Mouse (Mus musculus): ENCODE results near the gene Tnnt1. TPM values are rescaled to one million over a fixed set of nuclear protein-coding genes. Genes with fewer than 3 reads are reported as not detected.
A peak's percentile ranks its signal among the peaks of the same experiment; 100 is the strongest.
"Not testable (repeated sequence)": the region's sequence is repeated elsewhere in the genome, so short reads cannot be mapped to it uniquely, and the experiment has no call there.

Tnnt1 gene
- polyA plus RNA-seq, 1 experiment = 1.7 TPM

- no peak overlapping the region for H3K27ac ChIP-seq (ENCODE audit: insufficient read depth, low read length)
- TF ChIP-seq CTCF (IDR thresholded peaks at IDR 0.05; ENCODE audit: borderline replicate concordance, insufficient read depth, low read length) = no peak
- TF ChIP-seq POLR2A (IDR thresholded peaks at IDR 0.05; ENCODE audit: low read depth, low read length) = no peak
Measured at GRCm38 (mm10) chr7:4539019-4539418, 22.8 kb upstream of the Tnnt1 start.

GRCm38 (mm10) chr7:4537181-4537580 is 21.0 kb upstream of the Tnnt1 start:
- no peak overlapping the region for H3K4me3 ChIP-seq (ENCODE audit: insufficient read depth, low read length)
- H3K4me1 ChIP-seq (ENCODE audit: control insufficient read depth, insufficient read depth, low read length) = no peaks in the 10 kb centered on the region
- no peak overlapping the region for H3K27ac ChIP-seq (ENCODE audit: insufficient read depth, low read length)
- TF ChIP-seq POLR2A (IDR thresholded peaks at IDR 0.05; ENCODE audit: low read depth, low read length) (no peak), CTCF (IDR thresholded peaks at IDR 0.05; ENCODE audit: borderline replicate concordance, insufficient read depth, low read length) (no peak)

More at GRCm38 (mm10) chr7:4539019-4539418, 22.8 kb upstream of the Tnnt1 start:
- H3K4me3 ChIP-seq (ENCODE audit: insufficient read depth, low read length) = no peak overlapping the region
- no peaks in the 10 kb centered on the region for H3K4me1 ChIP-seq (ENCODE audit: control insufficient read depth, insufficient read depth, low read length)

GRCm38 (mm10) chr7:4536369-4536768 is 20.2 kb upstream of the Tnnt1 start:
- H3K4me1 ChIP-seq (ENCODE audit: control insufficient read depth, insufficient read depth, low read length) = no peaks in the 10 kb centered on the region
- no peak overlapping the region for H3K4me3 ChIP-seq (ENCODE audit: insufficient read depth, low read length)
- TF ChIP-seq CTCF (IDR thresholded peaks at IDR 0.05; ENCODE audit: borderline replicate concordance, insufficient read depth, low read length) (no peak), POLR2A (IDR thresholded peaks at IDR 0.05; ENCODE audit: low read depth, low read length) (no peak)
- H3K27ac ChIP-seq (ENCODE audit: insufficient read depth, low read length) = no peak overlapping the region

GRCm38 (mm10) chr7:4532005-4532729 is 16.0 kb upstream of the Tnnt1 start, which contains the start of gene Dnaaf3:
TSS of gene Dnaaf3 (minus strand) at chr7:4532453.
- no peak within 1 kb of the TSS for H3K27ac ChIP-seq (ENCODE audit: insufficient read depth, low read length)
- H3K4me3 ChIP-seq (ENCODE audit: insufficient read depth, low read length) = peak within 1 kb of the TSS; percentile 33
- H3K4me1 ChIP-seq (ENCODE audit: control insufficient read depth, insufficient read depth, low read length) = no peaks in the 10 kb centered on the region
- TF ChIP-seq CTCF (IDR thresholded peaks at IDR 0.05; ENCODE audit: borderline replicate concordance, insufficient read depth, low read length) = no peak
- no peak for TF ChIP-seq POLR2A (IDR thresholded peaks at IDR 0.05; ENCODE audit: low read depth, low read length)

GRCm38 (mm10) chr7:4530166-4530565 is 14.0 kb upstream of the Tnnt1 start:
- not testable (repeated sequence) for H3K27ac ChIP-seq (ENCODE audit: insufficient read depth, low read length); H3K4me1 ChIP-seq (ENCODE audit: control insufficient read depth, insufficient read depth, low read length); H3K4me3 ChIP-seq (ENCODE audit: insufficient read depth, low read length)

- H3K4me3 ChIP-seq (ENCODE audit: insufficient read depth, low read length) = no peak overlapping the region
- TF ChIP-seq CTCF (IDR thresholded peaks at IDR 0.05; ENCODE audit: borderline replicate concordance, insufficient read depth, low read length) (no peak), POLR2A (IDR thresholded peaks at IDR 0.05; ENCODE audit: low read depth, low read length) (0 out of 2 replicates have a peak, but pooled peaks have one; percentile 5)
- no peak overlapping the region for H3K27ac ChIP-seq (ENCODE audit: insufficient read depth, low read length)
Measured at GRCm38 (mm10) chr7:4527302-4527689, 11.1 kb upstream of the Tnnt1 start.

GRCm38 (mm10) chr7:4526341-4527301 is 10.4 kb upstream of the Tnnt1 start:
- peak overlapping the region; percentile 31 for H3K4me3 ChIP-seq (ENCODE audit: insufficient read depth, low read length)
- peak; percentile 52; the same call in 1 of the 2 replicates for TF ChIP-seq POLR2A (IDR thresholded peaks at IDR 0.05; ENCODE audit: low read depth, low read length)
- peak; percentile 55 for TF ChIP-seq CTCF (IDR thresholded peaks at IDR 0.05; ENCODE audit: borderline replicate concordance, insufficient read depth, low read length)
- peak overlapping the region; percentile 58 for H3K27ac ChIP-seq (ENCODE audit: insufficient read depth, low read length)
- no peaks in the 10 kb centered on the region for H3K4me1 ChIP-seq (ENCODE audit: control insufficient read depth, insufficient read depth, low read length)

More at GRCm38 (mm10) chr7:4527302-4527689, 11.1 kb upstream of the Tnnt1 start:
- no peaks in the 10 kb centered on the region for H3K4me1 ChIP-seq (ENCODE audit: control insufficient read depth, insufficient read depth, low read length)

- not testable (repeated sequence) for H3K4me1 ChIP-seq (ENCODE audit: control insufficient read depth, insufficient read depth, low read length); H3K27ac ChIP-seq (ENCODE audit: insufficient read depth, low read length); H3K4me3 ChIP-seq (ENCODE audit: insufficient read depth, low read length)
- TF ChIP-seq CTCF (IDR thresholded peaks at IDR 0.05; ENCODE audit: borderline replicate concordance, insufficient read depth, low read length) = peak; percentile 63; the same call in 1 of the 2 replicates
Measured at GRCm38 (mm10) chr7:4524212-4524922, 8.2 kb upstream of the Tnnt1 start, which contains the start of gene Tnni3. TSS of gene Tnni3 (minus strand) at chr7:4524229.
